Mouse (Mus musculus) adrenal gland, postnatal 10 days (tissue): ENCODE measurements around the gene Plekhg1. TPM values are rescaled to one million over a fixed set of nuclear protein-coding genes. Genes with fewer than 3 reads are reported as not detected.

Experiments used
- DNase-seq: peaks from one replicate; pipeline ENCODE4 v3.0.0; 2021; ENCODE audit warnings: mixed read lengths
- total RNA-seq, 2 experiments: library from RNA; stranded (reverse); gene quantifications; 2 replicates each; pipeline ENCODE4 v1.2.3; 2021

Gene Plekhg1
- total RNA-seq, 2 experiments from 2014 or later = 11.1 to 14.5 TPM

GRCm38 (mm10) chr10:3958591-3958990, 218.4 kb downstream of the Plekhg1 start:
- DNase-seq = no peak

GRCm38 (mm10) chr10:3969026-3969425, 228.9 kb downstream of the Plekhg1 start:
- DNase-seq = no peak

- no peak for DNase-seq
Measured at GRCm38 (mm10) chr10:3972237-3972636, 232.1 kb downstream of the Plekhg1 start.

GRCm38 (mm10) chr10:3972981-3973588, 232.9 kb downstream of the Plekhg1 start, which contains the start of gene Mthfd1l:
Gene Mthfd1l (plus strand): TSS chr10:3973118.
- DNase-seq = peak; percentile 89

DNA sequence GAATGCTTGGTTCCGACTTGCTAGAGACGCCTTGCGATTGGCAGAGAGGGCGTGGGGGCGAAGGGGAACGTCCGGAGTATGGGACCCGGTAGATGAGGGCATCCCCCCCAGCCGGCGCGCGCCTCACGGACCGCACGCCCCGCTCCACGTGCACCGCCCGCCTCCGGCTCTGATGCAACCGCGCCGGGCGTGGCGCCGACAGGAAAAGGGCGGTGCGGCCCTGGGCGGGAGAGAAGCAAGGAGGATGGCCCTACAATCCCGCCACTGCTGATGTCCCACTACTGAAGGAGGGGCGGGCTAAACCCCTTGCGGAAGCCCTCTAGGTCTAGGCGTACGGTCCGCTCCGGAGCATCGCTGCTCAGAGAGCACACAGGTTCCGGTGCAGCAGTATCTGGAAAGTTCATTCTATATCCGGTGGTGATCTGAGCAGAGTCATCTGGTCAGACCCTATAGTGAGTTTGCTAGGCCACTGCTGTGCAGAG, 233.5 kb downstream of the Plekhg1 start:
- peak; percentile 93 for DNase-seq

- DNase-seq = no peak
Measured at GRCm38 (mm10) chr10:3974380-3974779, 234.2 kb downstream of the Plekhg1 start.

- no peak for DNase-seq
Measured at GRCm38 (mm10) chr10:3975898-3976622, 235.9 kb downstream of the Plekhg1 start.

DNA sequence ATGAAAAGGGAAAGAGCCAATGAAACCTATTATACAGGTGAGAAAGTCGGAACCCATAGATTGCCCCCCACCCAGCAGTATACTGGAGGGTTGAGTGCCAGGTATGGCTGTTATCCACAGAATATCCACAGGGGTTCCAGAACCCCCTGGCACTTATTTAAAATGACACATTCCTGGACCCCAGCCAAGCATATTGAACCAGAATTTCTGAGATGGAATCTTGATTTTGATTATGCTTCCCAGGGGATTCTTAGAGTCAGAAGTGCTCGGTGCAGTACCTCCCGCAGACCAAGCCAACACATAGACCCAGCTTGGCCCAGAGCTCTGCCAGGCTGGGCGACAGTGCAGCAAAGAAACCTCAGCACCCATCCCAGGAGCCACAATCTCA, 236.5 kb downstream of the Plekhg1 start:
- DNase-seq = no peak

DNA sequence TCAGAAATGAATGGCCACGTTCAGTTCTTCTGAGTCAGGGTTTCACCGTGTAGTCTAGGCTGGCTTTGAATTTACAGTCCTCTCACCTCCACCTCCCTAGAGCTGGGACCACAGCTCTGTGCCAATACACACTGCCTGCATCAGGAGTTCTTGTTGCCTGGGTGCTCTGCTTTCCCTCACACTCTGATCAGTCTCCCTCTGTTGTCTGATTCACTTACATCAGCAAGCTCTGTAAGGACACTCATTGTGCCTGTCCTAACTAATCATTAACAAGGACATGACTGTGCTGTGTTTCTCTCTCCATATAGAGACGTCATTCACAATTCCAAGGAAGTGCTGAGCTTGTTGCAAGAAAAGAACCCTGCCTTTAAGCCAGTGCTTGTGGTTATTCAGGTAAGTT, 238.2 kb downstream of the Plekhg1 start:
- no peak for DNase-seq

- no peak for DNase-seq
Measured at GRCm38 (mm10) chr10:3978792-3979488, 238.8 kb downstream of the Plekhg1 start.

DNA sequence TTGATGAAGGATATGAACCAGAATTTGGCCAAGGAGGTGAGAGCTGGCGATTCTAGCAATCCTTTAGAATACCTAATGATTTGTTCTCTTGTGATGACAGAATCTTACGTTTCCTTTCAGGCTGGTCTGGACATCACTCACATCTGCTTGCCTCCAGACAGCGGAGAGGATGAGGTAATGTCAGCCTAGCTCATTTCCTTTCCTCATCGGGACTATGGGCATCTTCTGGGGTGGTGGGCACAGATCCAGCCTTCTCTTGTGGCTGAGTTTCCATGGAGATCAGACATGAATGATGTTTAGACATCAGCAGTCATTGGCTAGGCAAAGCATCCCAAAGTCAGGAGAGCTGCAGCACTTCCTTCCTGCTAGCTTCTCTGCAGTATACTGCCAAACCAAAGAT, 240.1 kb downstream of the Plekhg1 start:
- DNase-seq = no peak

- no peak for DNase-seq
Measured at GRCm38 (mm10) chr10:3990295-3990883, 250.2 kb downstream of the Plekhg1 start.

- DNase-seq = no peak
Measured at GRCm38 (mm10) chr10:3993365-3994102, 253.4 kb downstream of the Plekhg1 start.

DNA sequence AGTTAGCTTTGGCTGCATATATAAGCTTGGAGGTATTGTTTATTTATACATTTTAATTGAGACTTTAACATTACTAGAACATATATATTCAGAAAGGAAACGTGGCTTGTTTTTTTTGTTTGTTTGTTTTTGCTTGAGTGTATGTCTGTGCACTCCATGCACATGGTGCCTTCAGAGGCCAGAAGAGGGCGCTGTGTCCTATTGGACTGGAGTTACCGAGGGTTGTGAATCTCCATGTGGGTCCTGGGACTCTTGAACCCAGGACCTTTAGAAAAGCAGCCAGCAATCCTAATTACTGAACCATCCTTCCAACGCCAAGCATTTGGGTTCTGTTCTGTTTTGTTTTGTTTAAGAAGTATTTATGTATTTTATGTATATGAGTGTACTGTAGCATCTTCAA, 255.1 kb downstream of the Plekhg1 start:
- no peak for DNase-seq

DNA sequence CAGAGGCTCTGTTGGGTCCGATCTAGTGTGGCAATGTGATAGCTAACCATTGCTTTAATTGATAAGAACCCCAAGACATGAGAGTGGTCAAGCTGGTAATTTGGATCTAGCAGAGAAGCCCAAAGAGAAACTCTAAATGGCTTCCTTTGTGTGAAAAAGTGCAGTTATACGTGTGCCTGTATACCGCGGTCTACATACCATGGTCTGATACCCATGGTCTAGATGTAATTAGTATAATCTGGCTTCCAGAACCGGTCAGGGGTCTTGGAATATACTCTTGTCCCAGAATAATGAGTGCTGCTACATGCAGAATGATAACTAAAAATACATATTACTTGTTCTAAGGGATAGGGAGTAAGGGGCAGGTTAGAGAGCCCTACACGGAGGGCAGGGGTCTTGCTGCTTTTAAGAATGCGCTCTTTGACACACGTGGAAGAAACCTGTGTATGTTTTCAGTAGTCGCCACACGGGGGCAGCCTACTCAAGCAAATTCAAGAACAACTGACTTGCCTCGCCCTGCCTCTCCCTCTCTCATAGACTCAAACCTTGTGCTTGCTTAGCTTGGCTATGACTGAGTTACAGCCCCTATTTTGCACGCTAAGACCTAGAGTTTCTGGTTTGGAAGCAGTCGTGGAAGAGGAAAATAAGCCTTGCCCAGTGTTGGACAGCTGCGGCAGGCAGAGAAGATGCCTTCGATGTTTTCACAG, 256.2 kb downstream of the Plekhg1 start:
- peak; percentile 72 for DNase-seq

- no peak for DNase-seq
Measured at GRCm38 (mm10) chr10:3997851-3998426, 257.8 kb downstream of the Plekhg1 start.

DNA sequence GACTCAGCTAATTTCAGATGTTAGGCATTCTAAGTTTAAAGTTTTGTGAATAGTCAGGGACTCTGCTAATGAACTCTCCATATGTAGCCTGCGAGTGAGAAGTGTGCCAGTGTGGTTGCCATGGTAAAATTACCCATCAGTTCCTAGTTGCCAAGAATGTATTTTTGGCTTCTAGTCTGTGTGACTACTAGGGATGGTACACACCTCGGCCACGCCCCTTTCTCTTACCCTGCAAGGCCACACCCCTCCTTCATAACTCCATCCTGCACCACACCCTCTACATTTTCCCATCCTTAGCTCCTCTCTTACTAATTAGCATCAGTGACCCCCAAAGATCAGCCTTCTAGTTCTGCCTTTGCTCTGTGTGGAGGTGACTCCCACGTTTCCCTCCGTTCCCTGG, 262.5 kb downstream of the Plekhg1 start:
- no peak for DNase-seq

GRCm38 (mm10) chr10:4005191-4005590, 265.0 kb downstream of the Plekhg1 start:
- no peak for DNase-seq

DNA sequence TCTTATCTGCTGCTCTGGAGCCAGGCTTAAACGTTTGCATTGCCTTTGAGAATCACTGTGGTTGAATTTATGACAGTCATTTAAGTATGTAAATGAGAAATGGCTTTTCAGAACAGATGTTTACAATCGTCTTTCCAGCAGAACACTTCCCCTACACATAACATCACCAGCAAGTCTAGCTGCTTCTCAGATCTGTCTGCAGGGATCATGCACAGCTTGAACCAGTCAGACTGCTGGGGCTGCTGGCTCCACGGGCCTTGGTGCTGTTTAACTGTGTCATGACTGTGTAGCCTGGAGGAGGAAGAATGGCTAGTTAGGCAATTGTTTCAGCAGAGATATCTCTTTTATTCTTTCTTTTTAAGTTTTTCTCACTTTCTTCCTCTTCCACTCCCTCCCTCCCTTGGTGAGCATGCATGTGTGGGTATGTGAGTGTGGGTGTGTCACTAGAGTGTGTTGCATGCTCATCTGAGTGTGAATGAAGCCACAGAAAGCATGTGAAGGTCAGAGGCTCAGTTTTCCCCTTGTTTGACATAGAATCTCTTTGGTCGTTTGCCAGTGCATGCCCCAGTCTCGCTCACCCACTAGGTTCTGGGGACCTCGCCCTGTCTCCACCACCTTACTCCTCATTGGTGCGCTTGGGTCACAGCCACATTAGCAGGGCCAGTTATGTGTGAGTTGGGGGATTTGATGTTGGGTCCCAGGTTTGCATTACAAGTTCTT, 266.3 kb downstream of the Plekhg1 start:
- DNase-seq = no peak
